Mouse (Mus musculus) midbrain, embryonic 12.5 days (tissue): ENCODE measurements around the gene Atp6v1f. TPM values are rescaled to one million over a fixed set of nuclear protein-coding genes. Genes with fewer than 3 reads are reported as not detected.

Experiments
- ATAC-seq: fragments of 200-750 bp; cut with Nextera tagmentation; 2 replicates; pipeline ENCODE4 v1.8.0; 2017; ENCODE audit warnings: low read depth, moderate TSS enrichment, moderate library complexity; ENCODE audit not compliant: low FRiP score
- H3K27ac ChIP-seq: fragments of 300-500 bp; sonication (generic); replicated peaks from 2 replicates; pipeline ENCODE4 v1.5.1; 2016; ENCODE audit warnings: mild to moderate bottlenecking
- H3K27me3 ChIP-seq: fragments of 300-500 bp; sonication (generic); 2 replicates; pipeline ENCODE4 v1.6.1; 2016; ENCODE audit warnings: mild to moderate bottlenecking
- H3K36me3 ChIP-seq: fragments of 300-500 bp; sonication (generic); 2 replicates; pipeline ENCODE4 v1.6.1; 2016
- H3K4me1 ChIP-seq: fragments of 300-500 bp; sonication (generic); 2 replicates; pipeline ENCODE4 v1.6.1; 2016
- H3K4me2 ChIP-seq: fragments of 300-500 bp; sonication (generic); replicated peaks from 2 replicates; pipeline ENCODE4 v1.6.1; 2016; ENCODE audit warnings: mild to moderate bottlenecking, moderate library complexity
- H3K4me3 ChIP-seq: fragments of 300-500 bp; sonication (generic); 2 replicates; pipeline ENCODE4 v1.5.1; 2016; ENCODE audit warnings: mild to moderate bottlenecking
- H3K9ac ChIP-seq: fragments of 300-500 bp; sonication (generic); replicated peaks from 2 replicates; pipeline ENCODE4 v1.6.1; 2016; ENCODE audit warnings: mild to moderate bottlenecking, moderate library complexity
- H3K9me3 ChIP-seq: fragments of 300-500 bp; sonication (generic); 2 replicates; pipeline ENCODE4 v1.6.1; 2016; ENCODE audit warnings: mild to moderate bottlenecking
- WGBS: fragments of 180-500 bp; shearing (Covaris S2); methylation state at CpG from one replicate; pipeline ENCODE4 v1.1.7; 2016; 5-methylcytosine and 5-hydroxymethylcytosine counted together
- polyA plus RNA-seq: library from polyadenylated mRNA; unstranded; fragments of >200 nt; fragmentation: Nextera tagmentation; extraction: Ambion mirVana; gene quantifications from 2 replicates; pipeline ENCODE4 v1.2.1, GENCODE M21; 2016

Atp6v1f gene
- polyA plus RNA-seq, 1 experiment from 2014 or later: 211 TPM

DNA sequence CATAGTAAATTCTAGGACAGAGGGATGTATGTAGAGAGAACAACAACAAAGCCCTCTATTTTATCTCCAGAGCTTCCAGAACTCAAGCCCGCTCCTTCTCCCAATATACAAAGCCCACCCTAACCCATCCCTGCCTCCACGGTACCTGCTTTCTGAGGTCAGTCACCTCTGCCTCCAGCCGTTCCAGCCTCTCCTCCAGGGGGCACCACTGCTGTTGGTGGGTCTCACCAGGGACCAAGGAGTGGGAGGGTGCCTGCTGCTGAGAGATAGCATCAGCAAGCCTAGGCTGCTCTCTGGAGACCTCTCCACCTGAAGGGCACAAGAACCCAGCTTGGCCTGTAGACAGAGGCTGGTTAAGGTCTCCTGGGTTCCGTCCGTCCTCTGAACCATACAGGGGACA lies 38.0 kb downstream of the Atp6v1f start:
- no peaks in the 10 kb centered on the region for H3K9me3 ChIP-seq
- no peak overlapping the region for H3K9ac ChIP-seq
- no peak for ATAC-seq
- no peak overlapping the region for H3K27ac ChIP-seq
- H3K4me2 ChIP-seq: no peak overlapping the region
- H3K27me3 ChIP-seq: peaks cover 51% of the 10 kb centered on the region
- H3K4me3 ChIP-seq: no peak overlapping the region
- H3K4me1 ChIP-seq: peaks cover 13% of the 10 kb centered on the region
- 83% methylated on average over 5 of the region's 5 CpGs for WGBS
- no peaks in the 10 kb centered on the region for H3K36me3 ChIP-seq

DNA sequence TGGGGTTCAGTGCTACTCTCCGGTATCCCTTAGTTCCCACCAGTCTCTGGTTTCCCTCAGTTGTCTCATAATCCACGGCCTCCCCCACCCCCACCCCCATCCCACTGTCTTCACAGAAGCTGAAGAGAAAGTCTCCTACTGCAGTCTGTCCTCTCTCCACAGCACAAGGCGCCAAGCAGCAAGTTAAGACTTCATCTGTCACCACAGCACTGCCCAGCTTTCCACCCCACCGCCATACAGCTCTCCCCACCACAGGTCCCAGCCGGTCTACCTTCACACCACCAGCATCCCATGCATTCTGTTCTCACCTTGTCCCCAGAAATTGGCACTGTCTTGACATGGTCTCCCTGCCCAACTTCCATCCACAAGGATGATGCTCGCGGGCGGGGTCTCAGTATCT lies 39.3 kb downstream of the Atp6v1f start:
- Histone ChIP-seq H3K4me1 (peaks cover 13% of the 10 kb centered on the region), H3K4me2 (peak overlapping the region; percentile 66), H3K9ac (no peak overlapping the region), H3K4me3 (peak overlapping the region; percentile 52), H3K27ac (no peak overlapping the region), H3K9me3 (no peaks in the 10 kb centered on the region), H3K36me3 (no peaks in the 10 kb centered on the region), H3K27me3 (peaks cover 51% of the 10 kb centered on the region)
- 22% methylated on average over 8 of the region's 8 CpGs for WGBS
- ATAC-seq: 0 out of 2 replicates have a peak, but pooled peaks have one; percentile 6

DNA sequence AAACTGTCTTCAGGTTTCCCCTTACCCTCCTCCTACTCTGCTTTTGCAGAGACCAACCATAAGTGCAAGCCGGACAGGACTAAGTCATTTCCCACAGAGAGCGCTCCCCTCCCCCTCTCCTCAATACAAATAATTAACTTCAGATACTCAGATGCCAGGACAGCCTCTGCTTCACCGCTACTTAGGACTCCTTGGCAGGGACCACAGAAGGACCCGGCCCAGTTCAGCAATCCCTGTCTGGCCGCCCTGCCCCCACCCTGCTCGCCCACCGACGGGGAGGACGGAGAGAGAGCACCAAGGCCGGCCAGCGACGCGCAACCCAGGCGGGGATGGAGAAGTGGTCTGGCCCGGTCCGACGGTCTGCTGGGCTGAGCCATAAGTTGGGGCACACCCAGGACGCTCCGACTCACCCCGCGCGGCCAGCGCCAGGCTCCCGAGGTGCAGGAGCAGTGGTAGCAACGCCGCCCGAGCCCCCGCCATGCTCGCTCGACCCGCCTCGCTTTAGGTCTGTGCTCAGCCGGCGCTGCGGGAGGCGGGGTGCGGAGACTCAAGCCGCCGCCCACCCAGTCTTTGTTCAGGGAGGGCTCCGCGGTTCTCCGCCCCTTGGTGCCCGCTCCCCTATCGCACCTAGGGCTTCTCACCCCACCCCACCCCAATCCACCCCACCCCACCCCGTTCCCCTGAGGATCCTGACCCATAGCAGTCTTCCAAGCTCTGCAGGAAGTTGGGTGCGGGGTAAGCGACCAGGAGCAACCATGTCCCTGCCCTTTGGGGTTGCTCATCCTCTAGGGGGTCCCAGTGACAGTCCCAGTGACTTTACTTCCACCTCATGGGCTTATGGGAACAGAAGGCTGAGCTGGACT lies 40.2 kb downstream of the Atp6v1f start, which contains the start of gene Kcp:
Gene Kcp, minus strand, starts transcription at position 506 of the 863 bp plus-strand sequence.
- Histone ChIP-seq H3K4me2 (peak within 1 kb of the TSS; percentile 66), H3K27me3 (peaks cover 56% of the 10 kb centered on the region), H3K9ac (no peak within 1 kb of the TSS; the same call in 1 of the 2 replicates), H3K27ac (no peak within 1 kb of the TSS), H3K36me3 (no peaks in the 10 kb centered on the region), H3K4me1 (peaks cover 13% of the 10 kb centered on the region), H3K4me3 (peak within 1 kb of the TSS; percentile 52), H3K9me3 (no peaks in the 10 kb centered on the region)
- WGBS: 2% methylated on average over 47 of the region's 47 CpGs
- peak; percentile 49 for ATAC-seq

- peaks cover 56% of the 10 kb centered on the region for H3K27me3 ChIP-seq
- no peak overlapping the region for H3K4me3 ChIP-seq
- 38% methylated on average over 2 of the region's 2 CpGs for WGBS
- H3K27ac ChIP-seq: no peak overlapping the region
- H3K9ac ChIP-seq: no peak overlapping the region
- H3K4me1 ChIP-seq: peaks cover 23% of the 10 kb centered on the region
- ATAC-seq: no peak
- H3K4me2 ChIP-seq: no peak overlapping the region
- H3K9me3 ChIP-seq: no peaks in the 10 kb centered on the region
- H3K36me3 ChIP-seq: no peaks in the 10 kb centered on the region
Observed at GRCm38 (mm10) chr6:29509086-29509485, 41.6 kb downstream of the Atp6v1f start.

DNA sequence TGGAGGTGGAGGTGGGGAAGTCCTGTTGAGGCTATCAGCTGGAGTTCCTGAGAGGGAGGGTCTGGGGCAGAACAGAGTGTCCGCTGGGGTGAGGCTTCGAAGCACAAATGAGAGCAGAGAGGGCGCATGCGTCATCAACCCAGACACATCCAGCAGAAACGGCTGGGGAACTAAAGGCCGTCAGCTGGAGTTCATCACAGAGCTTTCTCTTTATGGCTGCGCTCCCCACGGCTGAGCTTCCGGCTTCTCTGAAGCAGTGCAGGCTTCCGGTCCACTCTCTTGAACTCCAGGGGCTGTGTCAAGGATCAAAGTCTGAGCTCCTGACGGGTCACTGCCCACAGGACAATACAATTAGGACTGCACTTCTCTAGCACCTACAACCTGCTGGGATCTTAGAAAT lies 45.8 kb downstream of the Atp6v1f start:
- Histone ChIP-seq H3K4me2 (peak overlapping the region; percentile 47), H3K4me1 (peaks cover 10% of the 10 kb centered on the region), H3K36me3 (no peaks in the 10 kb centered on the region), H3K9ac (no peak overlapping the region), H3K4me3 (0 out of 2 replicates have a peak overlapping the region, but pooled peaks have one; percentile 9), H3K27ac (0 out of 2 replicates have a peak overlapping the region, but pooled peaks have one; percentile 1), H3K27me3 (peaks cover 30% of the 10 kb centered on the region), H3K9me3 (no peaks in the 10 kb centered on the region)
- ATAC-seq: peak; percentile 69; the same call in 1 of the 2 replicates
- under 1% methylated on average over 11 of the region's 11 CpGs for WGBS

- WGBS: 8% methylated on average over 5 of the region's 5 CpGs
- Histone ChIP-seq H3K9me3 (no peaks in the 10 kb centered on the region), H3K27me3 (peaks cover 15% of the 10 kb centered on the region), H3K4me2 (no peak overlapping the region), H3K4me1 (peaks cover 10% of the 10 kb centered on the region), H3K36me3 (no peaks in the 10 kb centered on the region), H3K9ac (no peak overlapping the region), H3K4me3 (no peak overlapping the region), H3K27ac (no peak overlapping the region)
- ATAC-seq: peak; percentile 47; the same call in 1 of the 2 replicates
Observed at GRCm38 (mm10) chr6:29517139-29517538, 49.6 kb downstream of the Atp6v1f start.

Other genes starting within 250 kb of the Atp6v1f start
- gene Hilpda, start 195.2 kb upstream of the Atp6v1f start, polyA plus RNA-seq: 29.7 and 31.0 TPM in 2 replicates
- gene Fam71f2, start 188.1 kb upstream of the Atp6v1f start, polyA plus RNA-seq: 0.60 and 1.2 TPM in 2 replicates
- gene Fam71f1, start 148.6 kb upstream of the Atp6v1f start, polyA plus RNA-seq: not detected in 2 replicates
- gene Calu, start 119.6 kb upstream of the Atp6v1f start, polyA plus RNA-seq: 204 and 225 TPM in 2 replicates
- 0.13 and 0.35 TPM in 2 replicates for gene Opn1sw, start 79.2 kb upstream of the Atp6v1f start, polyA plus RNA-seq
- 27.2 and 32.9 TPM in 2 replicates for gene Ccdc136, start 71.4 kb upstream of the Atp6v1f start, polyA plus RNA-seq
- gene Flnc, start 34.5 kb upstream of the Atp6v1f start, polyA plus RNA-seq: 5.4 and 6.3 TPM in 2 replicates
- not detected in 2 replicates for gene Atp6v1fnb, start 3.7 kb downstream of the Atp6v1f start, polyA plus RNA-seq
- gene Kcp, start 40.2 kb downstream of the Atp6v1f start, polyA plus RNA-seq: 13.7 and 17.2 TPM in 2 replicates
- 1.5 and 2.7 TPM in 2 replicates for gene Irf5, start 58.9 kb downstream of the Atp6v1f start, polyA plus RNA-seq
- gene Tnpo3, start 142.2 kb downstream of the Atp6v1f start, polyA plus RNA-seq: 116 TPM in 2 replicates
- 7.7 and 9.5 TPM in 2 replicates for gene Tspan33, start 226.5 kb downstream of the Atp6v1f start, polyA plus RNA-seq